Mouse (Mus musculus) Patski (cell line): ENCODE data around the gene Dedd. TPM values are rescaled to one million over a fixed set of nuclear protein-coding genes. Genes with fewer than 3 reads are reported as not detected.

Experiments used
- ATAC-seq: fragments of 100-300 bp; one replicate; pipeline ENCODE4 v1.8.0; 2021
- CTCF ChIA-PET: fragments of 350-600 bp; sonication (Branson Sonifier 250); formaldehyde crosslinking; loops from one replicate; lab custom pipeline; 2022; ENCODE audit warnings: inconsistent platforms; lab: Charles Lee
- POLR2A ChIA-PET: fragments of 350-600 bp; sonication (Branson Sonifier 250); formaldehyde crosslinking; loops from one replicate; lab custom pipeline; 2022; ENCODE audit warnings: antibody characterized with exemption, inconsistent platforms; lab: Charles Lee
- DNase-seq: peaks from one replicate; pipeline ENCODE4 v3.0.0-alpha.2; 2011; ENCODE audit warnings: low read depth, low spot score
- H3K27me3 ChIP-seq: fragments of 371-371 bp; one replicate; pipeline ENCODE4 v1.5.1; 2021
- CTCF ChIP-seq: fragments of 100-300 bp; IDR thresholded peaks from one replicate; pipeline ENCODE4 v1.5.1; 2021
- in situ Hi-C: fragments of 300-500 bp; cut with MboI; formaldehyde crosslinking; loops from 3 replicates; pipeline ENCODE4 v1.11.1; 2018; ENCODE audit warnings: low pct_unique_long_range_greater_than_20kb, mixed read lengths
- polyA plus RNA-seq: library from polyadenylated mRNA; unstranded; gene quantifications from one replicate; pipeline ENCODE4 v1.2.3, GENCODE M21; 2021

The Dedd gene
- polyA plus RNA-seq, result 55.0 TPM

- in situ Hi-C loops, result no loop called here
- peak; percentile 91 for ATAC-seq
- no peak for TF ChIP-seq CTCF
- no peaks in the 10 kb centered on the region for H3K27me3 ChIP-seq
- ChIA-PET POLR2A (interaction anchor here (1.1 to 1.9 kb wide), 2 partner anchors 16 to 59 kb away, joined by 3 to 10 read pairs; partner anchors contain the start of genes B4galt3, Nit1 and Pfdn2), CTCF (interaction anchor here (0.9 to 2.0 kb wide), 9 partner anchors 9 to 173 kb away, joined by 3 to 4 read pairs (median 4); partner anchors contain the start of genes Nit1 and Pfdn2)
- peak; percentile 68 for DNase-seq
Measured at GRCm38 (mm10) chr1:171328839-171329432, at the start of gene Dedd. TSS of gene Dedd (plus strand) at chr1:171329145.

- CTCF ChIA-PET, result interaction anchor here (1.8 kb wide), 1 partner anchor 22 kb away, joined by 5 read pairs; no protein-coding TSS in a partner anchor
- H3K27me3 ChIP-seq, result no peaks in the 10 kb centered on the region
- ATAC-seq, result no peak
- no peak for DNase-seq
- POLR2A ChIA-PET, result no interaction called here
- in situ Hi-C loops, result no loop called here
- TF ChIP-seq CTCF, result no peak
Measured at GRCm38 (mm10) chr1:171279721-171280120, 49.2 kb upstream of the Dedd start.

- no peak for ATAC-seq
- no peak for DNase-seq
- CTCF ChIA-PET, result interaction anchor here (0.7 to 2.2 kb wide), 9 partner anchors 11 to 178 kb away, joined by 3 to 11 read pairs (median 3); partner anchors contain the start of genes Cfap126 and Ufc1
- H3K27me3 ChIP-seq, result no peaks in the 10 kb centered on the region
- in situ Hi-C loops, result no loop called here
- TF ChIP-seq CTCF, result no peak
- POLR2A ChIA-PET, result interaction anchor here (1.2 kb wide), 1 partner anchor 8 kb away, joined by 5 read pairs; no protein-coding TSS in a partner anchor
Measured at GRCm38 (mm10) chr1:171280250-171280915, 48.6 kb upstream of the Dedd start.

GRCm38 (mm10) chr1:171280916-171281527, 47.9 kb upstream of the Dedd start, which contains the start of gene Ppox:
TSS of gene Ppox (minus strand) at chr1:171281186.
- POLR2A ChIA-PET, result interaction anchor here (1.2 kb wide), 1 partner anchor 9 kb away, joined by 5 read pairs; no protein-coding TSS in a partner anchor
- in situ Hi-C loops, result no loop called here

GRCm38 (mm10) chr1:171281528-171281923, 47.4 kb upstream of the Dedd start:
- H3K27me3 ChIP-seq, result no peaks in the 10 kb centered on the region
- DNase-seq, result no peak
- ChIA-PET CTCF (interaction anchor here (0.7 to 2.2 kb wide), 16 partner anchors 9 to 179 kb away, joined by 3 to 17 read pairs (median 4); partner anchors contain the start of genes B4galt3, Cfap126, Fcer1g and Ndufs2), POLR2A (interaction anchor here (1.2 kb wide), 1 partner anchor 9 kb away, joined by 5 read pairs; no protein-coding TSS in a partner anchor)
- in situ Hi-C loops, result no loop called here
- peak; percentile 68 for ATAC-seq
- TF ChIP-seq CTCF, result no peak

More at GRCm38 (mm10) chr1:171280916-171281527, 47.9 kb upstream of the Dedd start, which contains the start of gene Ppox:
- DNase-seq (no peak), ATAC-seq (peak; percentile 97)
- H3K27me3 ChIP-seq, result no peaks in the 10 kb centered on the region
- no peak for TF ChIP-seq CTCF
- CTCF ChIA-PET, result interaction anchor here (0.7 to 2.2 kb wide), 17 partner anchors 9 to 179 kb away, joined by 3 to 17 read pairs (median 4); partner anchors contain the start of genes B4galt3, Cfap126, Fcer1g and Ndufs2

- no peak for TF ChIP-seq CTCF
- ATAC-seq, result no peak
- no peak for DNase-seq
- in situ Hi-C loops, result no loop called here
- H3K27me3 ChIP-seq, result no peaks in the 10 kb centered on the region
- CTCF ChIA-PET, result interaction anchor here (0.7 to 2.2 kb wide), 10 partner anchors 8 to 171 kb away, joined by 3 to 17 read pairs (median 4); partner anchors contain the start of genes B4galt3 and Ndufs2
- POLR2A ChIA-PET, result no interaction called here
Measured at GRCm38 (mm10) chr1:171282086-171282805, 46.7 kb upstream of the Dedd start.

GRCm38 (mm10) chr1:171283188-171284160, 45.5 kb upstream of the Dedd start:
- in situ Hi-C loops, result no loop called here
- H3K27me3 ChIP-seq, result no peaks in the 10 kb centered on the region
- ATAC-seq (no peak), DNase-seq (no peak)
- ChIA-PET CTCF (no interaction called here), POLR2A (interaction anchor here (0.6 to 0.9 kb wide), 2 partner anchors 51 to 70 kb away, joined by 3 read pairs; partner anchors contain the start of gene Nr1i3)
- no peak for TF ChIP-seq CTCF

GRCm38 (mm10) chr1:171284491-171284890, 44.5 kb upstream of the Dedd start:
- H3K27me3 ChIP-seq, result no peaks in the 10 kb centered on the region
- ChIA-PET POLR2A (no interaction called here), CTCF (interaction anchor here (0.8 kb wide), 1 partner anchor 173 kb away, joined by 3 read pairs; no protein-coding TSS in a partner anchor)
- ATAC-seq (no peak), DNase-seq (no peak)
- in situ Hi-C loops, result no loop called here
- TF ChIP-seq CTCF, result no peak
